ENCODE assay signal across 8 mouse cellular contexts in the genomic region with DNA sequence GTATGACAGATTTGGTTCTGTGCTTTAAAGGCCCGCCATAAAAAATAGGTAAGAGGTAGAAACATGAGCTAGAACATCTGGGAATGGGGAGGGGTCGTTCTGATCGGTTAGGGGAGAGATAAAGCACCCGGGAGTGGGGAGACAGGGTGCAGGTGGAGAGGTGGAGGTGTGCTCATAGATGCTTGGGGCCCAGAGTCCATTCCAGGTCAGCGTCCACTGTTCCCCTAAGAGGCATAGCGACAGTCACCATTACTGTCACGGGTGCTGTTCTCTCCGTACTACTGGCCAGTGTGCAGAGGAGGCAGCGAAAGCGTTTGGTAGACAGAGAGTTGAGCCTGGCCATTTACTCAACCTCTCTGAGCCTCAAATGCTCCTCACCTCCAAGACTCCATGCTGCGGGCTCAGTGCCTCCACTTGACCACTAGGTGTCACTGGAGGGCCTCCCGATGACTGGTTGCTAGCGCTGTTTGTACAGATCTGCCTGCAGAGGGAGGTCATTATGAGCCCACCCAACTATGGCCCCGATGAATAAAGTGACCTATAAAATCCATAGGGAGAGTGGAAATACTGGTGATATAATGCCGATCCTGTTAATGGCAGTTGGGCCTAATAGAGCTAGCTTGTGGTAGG. TPM values are rescaled to one million over a fixed set of nuclear protein-coding genes. Genes with fewer than 3 reads are reported as not detected.
DNase-seq lines count a peak whose midpoint lies in the region; ATAC-seq lines count a peak whose summit lies in the region.

No protein-coding gene starts in this region.

- no peak overlapping the region for H3K27ac ChIP-seq in embryonic facial prominence, embryonic 11.5 days (replicated peaks; ENCODE audit: low read depth, low read length)

- no peak overlapping the region for H3K4me3 ChIP-seq in embryonic facial prominence, embryonic 11.5 days (ENCODE audit: low read depth, low read length)

- no peaks in the 10 kb centered on the region for H3K36me3 ChIP-seq in embryonic facial prominence, embryonic 11.5 days (replicated peaks; ENCODE audit: control insufficient read depth, insufficient read depth, low read depth, low read length)

- DNase-seq in A20 (ENCODE audit: low read depth, low spot score) (peak; percentile 79), liver (peak; percentile 84)
- DNase-seq in adrenal gland, postnatal 14 days = peak; percentile 85
- DNase-seq in embryonic facial prominence, embryonic 11.5 days (ENCODE audit: low spot score) = peak; percentile 89
- peak; percentile 81 to 91 for DNase-seq in heart, adult 18-20 months
- DNase-seq in kidney, adult 8-10 months = peak; percentile 53 to 74
- peak; percentile 84 for DNase-seq in naive thymus-derived CD4-positive, alpha-beta T cell, adult 2 months (ENCODE audit: low read depth)
- DNase-seq in spleen, postnatal 4 days (ENCODE audit: low spot score in 2 of 2) = peak; percentile 84 to 91

- no peaks in the 10 kb centered on the region for H3K27me3 ChIP-seq in embryonic facial prominence, embryonic 11.5 days (ENCODE audit: control insufficient read depth, insufficient read depth, low read length)

- WGBS in embryonic facial prominence, embryonic 11.5 days = 26% methylated on average over 15 of the region's 15 CpGs

- H3K9me3 ChIP-seq in embryonic facial prominence, embryonic 11.5 days (replicated peaks; ENCODE audit: control insufficient read depth, low read length) = no peaks in the 10 kb centered on the region

- no peak overlapping the region for H3K4me2 ChIP-seq in embryonic facial prominence, embryonic 11.5 days (ENCODE audit: low read depth, low read length)

- ATAC-seq in embryonic facial prominence, embryonic 11.5 days (replicated peaks; ENCODE audit: insufficient number of reproducible peaks, low FRiP score, low TSS enrichment, low read depth) = peak; percentile 49; the same call in 1 of the 2 replicates

- no peak overlapping the region for H3K9ac ChIP-seq in embryonic facial prominence, embryonic 11.5 days (replicated peaks; ENCODE audit: low read length)

- H3K4me1 ChIP-seq in embryonic facial prominence, embryonic 11.5 days (ENCODE audit: control insufficient read depth, insufficient read depth, low read length) = no peaks in the 10 kb centered on the region

RNA-seq across cellular contexts. Expression of gene Stom, which starts 39.0 kb away (rescaled TPM):
- total RNA-seq in adrenal gland, postnatal 14 days (2021) = 76.9 and 78.7 TPM in 2 replicates
- polyA plus RNA-seq in embryonic facial prominence, embryonic 11.5 days (2014; fragmentation: Nextera tagmentation; extraction: Ambion mirVana) = 22.7 and 23.1 TPM in 2 replicates
- 100 to 1,000 TPM in 1 of 2 experiments, 10 to 100 TPM in 1; 88.5 to 102 TPM for total RNA-seq in heart, adult 18-20 months (2021)

RNA-seq across cellular contexts. Expression of gene Gsn, which starts 41.6 kb away (rescaled TPM):
- 179 and 208 TPM in 2 replicates for total RNA-seq in adrenal gland, postnatal 14 days (2021)
- 50.1 and 51.7 TPM in 2 replicates for polyA plus RNA-seq in embryonic facial prominence, embryonic 11.5 days (2014; fragmentation: Nextera tagmentation; extraction: Ambion mirVana)
- 100 to 1,000 TPM; 742 to 802 TPM for total RNA-seq in heart, adult 18-20 months (2021)
